Mouse (Mus musculus) limb, embryonic 10.5 days (tissue): ENCODE measurements around the gene Agfg1. TPM values are rescaled to one million over a fixed set of nuclear protein-coding genes. Genes with fewer than 3 reads are reported as not detected.
"Not testable (repeated sequence)": the region's sequence is repeated elsewhere in the genome, so short reads cannot be mapped to it uniquely, and the experiment has no call there.

Source experiments
- DNase-seq: peaks from one replicate; pipeline ENCODE4 v3.0.0-alpha.2; 2017; ENCODE audit warnings: low spot score
- H3K27ac ChIP-seq: fragments of 300-500 bp; sonication (generic); 2 replicates; pipeline ENCODE4 v1.5.1; 2016; ENCODE audit warnings: mild to moderate bottlenecking
- H3K27me3 ChIP-seq: fragments of 300-500 bp; sonication (generic); 2 replicates; pipeline ENCODE4 v1.6.1; 2016; ENCODE audit warnings: low read depth, mild to moderate bottlenecking; ENCODE audit not compliant: poor library complexity, severe bottlenecking
- H3K36me3 ChIP-seq: fragments of 300-500 bp; sonication (generic); 2 replicates; pipeline ENCODE4 v1.6.1; 2016; ENCODE audit warnings: mild to moderate bottlenecking, moderate library complexity
- H3K4me1 ChIP-seq: fragments of 300-500 bp; sonication (generic); 2 replicates; pipeline ENCODE4 v1.6.1; 2016
- H3K4me3 ChIP-seq: fragments of 300-500 bp; sonication (generic); 2 replicates; pipeline ENCODE4 v1.5.1; 2016; ENCODE audit warnings: mild to moderate bottlenecking, moderate library complexity
- H3K9me3 ChIP-seq: fragments of 300-500 bp; sonication (generic); replicated peaks from 2 replicates; pipeline ENCODE4 v1.6.1; 2016; ENCODE audit warnings: mild to moderate bottlenecking
- WGBS: fragments of 180-500 bp; shearing (Covaris S2); methylation state at CpG from one replicate; pipeline ENCODE4 v1.1.7; 2016; 5-methylcytosine and 5-hydroxymethylcytosine counted together
- polyA plus RNA-seq: library from polyadenylated mRNA; unstranded; fragments of >200 nt; fragmentation: Nextera tagmentation; extraction: Ambion mirVana; gene quantifications from 2 replicates; pipeline ENCODE4 v1.2.1, GENCODE M21; 2016

Agfg1 gene
- polyA plus RNA-seq, 1 experiment from 2014 or later = 30.5 TPM

GRCm38 (mm10) chr1:82870202-82870601 lies 30.9 kb downstream of the Agfg1 start:
- peaks cover 38% of the 10 kb centered on the region for H3K36me3 ChIP-seq
- H3K4me1 ChIP-seq = peaks cover 3% of the 10 kb centered on the region
- no peak for DNase-seq

GRCm38 (mm10) chr1:82879172-82879571 lies 39.9 kb downstream of the Agfg1 start:
- 94% methylated on average over 2 of the region's 2 CpGs for WGBS

More at GRCm38 (mm10) chr1:82870202-82870601, 30.9 kb downstream of the Agfg1 start:
- Histone ChIP-seq H3K27ac (no peak overlapping the region), H3K27me3 (no peaks in the 10 kb centered on the region), H3K9me3 (no peaks in the 10 kb centered on the region), H3K4me3 (no peak overlapping the region)
- WGBS = 87% methylated on average over 3 of the region's 3 CpGs

GRCm38 (mm10) chr1:82880196-82880595 lies 40.9 kb downstream of the Agfg1 start:
- 94% methylated on average over 8 of the region's 8 CpGs for WGBS

More at GRCm38 (mm10) chr1:82879172-82879571, 39.9 kb downstream of the Agfg1 start:
- no peak overlapping the region for H3K27ac ChIP-seq
- no peaks in the 10 kb centered on the region for H3K4me1 ChIP-seq
- H3K9me3 ChIP-seq = no peaks in the 10 kb centered on the region
- peaks cover 69% of the 10 kb centered on the region for H3K36me3 ChIP-seq
- no peak overlapping the region for H3K4me3 ChIP-seq
- DNase-seq = no peak
- no peaks in the 10 kb centered on the region for H3K27me3 ChIP-seq

GRCm38 (mm10) chr1:82893269-82893668 lies 54.0 kb downstream of the Agfg1 start:
- 97% methylated on average over 7 of the region's 7 CpGs for WGBS
- Histone ChIP-seq H3K9me3 (no peaks in the 10 kb centered on the region), H3K27ac (no peak overlapping the region), H3K4me3 (no peak overlapping the region), H3K4me1 (no peaks in the 10 kb centered on the region), H3K27me3 (no peaks in the 10 kb centered on the region), H3K36me3 (peaks cover 64% of the 10 kb centered on the region)
- no peak for DNase-seq

More at GRCm38 (mm10) chr1:82880196-82880595, 40.9 kb downstream of the Agfg1 start:
- Histone ChIP-seq H3K27ac (no peak overlapping the region), H3K36me3 (peaks cover 73% of the 10 kb centered on the region), H3K27me3 (no peaks in the 10 kb centered on the region), H3K4me1 (no peaks in the 10 kb centered on the region), H3K9me3 (no peaks in the 10 kb centered on the region), H3K4me3 (no peak overlapping the region)
- no peak for DNase-seq

- Histone ChIP-seq H3K36me3 (peaks cover 45% of the 10 kb centered on the region), H3K9me3 (no peaks in the 10 kb centered on the region)
- 95% methylated on average over 1 of the region's 1 CpGs for WGBS
Observed at GRCm38 (mm10) chr1:82900567-82900966, 61.3 kb downstream of the Agfg1 start.

GRCm38 (mm10) chr1:82901201-82901600 lies 61.9 kb downstream of the Agfg1 start:
- Histone ChIP-seq H3K9me3 (no peaks in the 10 kb centered on the region), H3K4me1 (no peaks in the 10 kb centered on the region), H3K36me3 (peaks cover 42% of the 10 kb centered on the region), H3K27me3 (no peaks in the 10 kb centered on the region), H3K27ac (no peak overlapping the region), H3K4me3 (no peak overlapping the region)
- DNase-seq = no peak
- WGBS = 93% methylated on average over 3 of the region's 3 CpGs

More at GRCm38 (mm10) chr1:82900567-82900966, 61.3 kb downstream of the Agfg1 start:
- DNase-seq = no peak
- Histone ChIP-seq H3K27ac (no peak overlapping the region), H3K27me3 (no peaks in the 10 kb centered on the region), H3K4me1 (no peaks in the 10 kb centered on the region), H3K4me3 (no peak overlapping the region)

GRCm38 (mm10) chr1:82905886-82906285 lies 66.6 kb downstream of the Agfg1 start:
- no peak for DNase-seq
- WGBS = 91% methylated on average over 3 of the region's 3 CpGs

GRCm38 (mm10) chr1:82913025-82913424 lies 73.7 kb downstream of the Agfg1 start, which contains the start of gene A030005L19Rik:
Gene A030005L19Rik, plus strand, starts transcription at chr1:82913325.
- H3K36me3 ChIP-seq = no peaks in the 10 kb centered on the region
- 92% methylated on average over 3 of the region's 3 CpGs for WGBS
- no peak for DNase-seq
- no peak within 1 kb of the TSS for H3K4me3 ChIP-seq
- H3K9me3 ChIP-seq = no peaks in the 10 kb centered on the region
- no peaks in the 10 kb centered on the region for H3K4me1 ChIP-seq
- no peak within 1 kb of the TSS for H3K27ac ChIP-seq
- H3K27me3 ChIP-seq = no peaks in the 10 kb centered on the region

More at GRCm38 (mm10) chr1:82905886-82906285, 66.6 kb downstream of the Agfg1 start:
- Histone ChIP-seq H3K4me3 (no peak overlapping the region), H3K27me3 (no peaks in the 10 kb centered on the region), H3K36me3 (peaks cover 20% of the 10 kb centered on the region), H3K27ac (no peak overlapping the region), H3K9me3 (no peaks in the 10 kb centered on the region), H3K4me1 (no peaks in the 10 kb centered on the region)

GRCm38 (mm10) chr1:82913434-82913833 lies 74.2 kb downstream of the Agfg1 start:
- H3K4me1 ChIP-seq, H3K27ac ChIP-seq, DNase-seq, H3K27me3 ChIP-seq, H3K9me3 ChIP-seq, H3K36me3 ChIP-seq, H3K4me3 ChIP-seq: not testable (repeated sequence)
- WGBS = 92% methylated on average over 5 of the region's 5 CpGs

GRCm38 (mm10) chr1:82924650-82925049 lies 85.4 kb downstream of the Agfg1 start, which contains the start of gene A030014E15Rik:
Gene A030014E15Rik, plus strand, starts transcription at chr1:82924917.
- Histone ChIP-seq H3K4me3 (no peak within 1 kb of the TSS), H3K27me3 (no peaks in the 10 kb centered on the region), H3K36me3 (no peaks in the 10 kb centered on the region), H3K27ac (no peak within 1 kb of the TSS), H3K9me3 (no peaks in the 10 kb centered on the region), H3K4me1 (no peaks in the 10 kb centered on the region)
- WGBS = 93% methylated on average over 6 of the region's 6 CpGs
- no peak for DNase-seq

GRCm38 (mm10) chr1:82930558-82930957 lies 91.3 kb downstream of the Agfg1 start:
- WGBS = 95% methylated on average over 3 of the region's 3 CpGs

GRCm38 (mm10) chr1:82931326-82931725 lies 92.0 kb downstream of the Agfg1 start, which contains the start of gene Gm6217:
Gene Gm6217, minus strand, starts transcription at chr1:82931399.
- not testable (repeated sequence) for H3K27me3 ChIP-seq, H3K4me3 ChIP-seq, DNase-seq, H3K36me3 ChIP-seq, H3K27ac ChIP-seq, H3K4me1 ChIP-seq, H3K9me3 ChIP-seq
- no CpG with 5 or more reads among the region's 6 CpGs for WGBS

More at GRCm38 (mm10) chr1:82930558-82930957, 91.3 kb downstream of the Agfg1 start:
- H3K27ac ChIP-seq, H3K9me3 ChIP-seq, DNase-seq, H3K4me1 ChIP-seq, H3K4me3 ChIP-seq, H3K36me3 ChIP-seq, H3K27me3 ChIP-seq: not testable (repeated sequence)

GRCm38 (mm10) chr1:82938666-82939065 lies 99.4 kb downstream of the Agfg1 start:
- no peaks in the 10 kb centered on the region for H3K36me3 ChIP-seq
- H3K4me1 ChIP-seq = no peaks in the 10 kb centered on the region
- H3K27ac ChIP-seq = no peak overlapping the region
- no peak overlapping the region for H3K4me3 ChIP-seq
- 92% methylated on average over 5 of the region's 5 CpGs for WGBS
- no peaks in the 10 kb centered on the region for H3K9me3 ChIP-seq
- no peak for DNase-seq
- H3K27me3 ChIP-seq = no peaks in the 10 kb centered on the region

GRCm38 (mm10) chr1:82942505-82942904 lies 103.2 kb downstream of the Agfg1 start:
- WGBS = 99% methylated on average over 2 of the region's 2 CpGs
- H3K27me3 ChIP-seq = not testable (repeated sequence)

More at GRCm38 (mm10) chr1:82942505-82942904, 103.2 kb downstream of the Agfg1 start:
- not testable (repeated sequence) for H3K36me3 ChIP-seq, H3K4me1 ChIP-seq, DNase-seq, H3K9me3 ChIP-seq, H3K4me3 ChIP-seq, H3K27ac ChIP-seq
